Mouse (Mus musculus) heart, embryonic 13.5 days (tissue): ENCODE measurements at regions not wholly inside any gene's neighbourhood (a gene's known extent, or its start where the extent isn't known, plus 50 kb on each side); places are given as distances from the start of the nearest gene placed in this dataset.

Experiments
- ATAC-seq: fragments of 200-750 bp; cut with Nextera tagmentation; 2 replicates; pipeline ENCODE4 v1.8.0; 2017; ENCODE audit warnings: moderate TSS enrichment; ENCODE audit not compliant: insufficient number of reproducible peaks, low FRiP score, low TSS enrichment; ENCODE audit errors: extremely low read depth
- H3K27ac ChIP-seq: fragments of 300-500 bp; sonication (generic); replicated peaks from 2 replicates; pipeline ENCODE4 v1.5.1; 2015; ENCODE audit warnings: moderate library complexity, mild to moderate bottlenecking, inconsistent platforms
- H3K27me3 ChIP-seq: fragments of 300-500 bp; sonication (generic); replicated peaks from 2 replicates; pipeline ENCODE4 v1.6.1; 2015; ENCODE audit warnings: mild to moderate bottlenecking, inconsistent platforms
- H3K36me3 ChIP-seq: fragments of 300-500 bp; sonication (generic); 2 replicates; pipeline ENCODE4 v1.6.1; 2015; ENCODE audit warnings: mild to moderate bottlenecking, inconsistent platforms
- H3K4me1 ChIP-seq: fragments of 300-500 bp; sonication (generic); 2 replicates; pipeline ENCODE4 v1.6.1; 2015; ENCODE audit warnings: inconsistent platforms
- H3K4me2 ChIP-seq: fragments of 300-500 bp; sonication (generic); 2 replicates; pipeline ENCODE4 v1.6.1; 2015; ENCODE audit warnings: inconsistent platforms, mild to moderate bottlenecking, moderate library complexity
- H3K4me3 ChIP-seq: fragments of 300-500 bp; sonication (generic); 2 replicates; pipeline ENCODE4 v1.5.1; 2015; ENCODE audit warnings: moderate library complexity, mild to moderate bottlenecking, inconsistent platforms
- H3K9ac ChIP-seq: fragments of 300-500 bp; sonication (generic); 2 replicates; pipeline ENCODE4 v1.6.1; 2015; ENCODE audit warnings: inconsistent platforms, mild to moderate bottlenecking, moderate library complexity
- H3K9me3 ChIP-seq: fragments of 300-500 bp; sonication (generic); 2 replicates; pipeline ENCODE4 v1.6.1; 2016; ENCODE audit warnings: inconsistent platforms
- WGBS: fragments of 180-500 bp; shearing (Covaris S2); methylation state at CpG from one replicate; pipeline ENCODE4 v1.1.7; 2015; ENCODE audit warnings: mixed read lengths; 5-methylcytosine and 5-hydroxymethylcytosine counted together

- Histone ChIP-seq H3K4me1 (no peaks in the 10 kb centered on the region), H3K27me3 (no peaks in the 10 kb centered on the region), H3K9ac (no peak overlapping the region), H3K4me3 (no peak overlapping the region), H3K4me2 (no peak overlapping the region), H3K36me3 (no peaks in the 10 kb centered on the region), H3K9me3 (no peaks in the 10 kb centered on the region), H3K27ac (no peak overlapping the region)
- 63% methylated on average over 7 of the region's 7 CpGs for WGBS
- ATAC-seq = no peak
Measured at GRCm38 (mm10) chr13:72947374-72948165, 312.7 kb upstream of the Irx4 start.

DNA sequence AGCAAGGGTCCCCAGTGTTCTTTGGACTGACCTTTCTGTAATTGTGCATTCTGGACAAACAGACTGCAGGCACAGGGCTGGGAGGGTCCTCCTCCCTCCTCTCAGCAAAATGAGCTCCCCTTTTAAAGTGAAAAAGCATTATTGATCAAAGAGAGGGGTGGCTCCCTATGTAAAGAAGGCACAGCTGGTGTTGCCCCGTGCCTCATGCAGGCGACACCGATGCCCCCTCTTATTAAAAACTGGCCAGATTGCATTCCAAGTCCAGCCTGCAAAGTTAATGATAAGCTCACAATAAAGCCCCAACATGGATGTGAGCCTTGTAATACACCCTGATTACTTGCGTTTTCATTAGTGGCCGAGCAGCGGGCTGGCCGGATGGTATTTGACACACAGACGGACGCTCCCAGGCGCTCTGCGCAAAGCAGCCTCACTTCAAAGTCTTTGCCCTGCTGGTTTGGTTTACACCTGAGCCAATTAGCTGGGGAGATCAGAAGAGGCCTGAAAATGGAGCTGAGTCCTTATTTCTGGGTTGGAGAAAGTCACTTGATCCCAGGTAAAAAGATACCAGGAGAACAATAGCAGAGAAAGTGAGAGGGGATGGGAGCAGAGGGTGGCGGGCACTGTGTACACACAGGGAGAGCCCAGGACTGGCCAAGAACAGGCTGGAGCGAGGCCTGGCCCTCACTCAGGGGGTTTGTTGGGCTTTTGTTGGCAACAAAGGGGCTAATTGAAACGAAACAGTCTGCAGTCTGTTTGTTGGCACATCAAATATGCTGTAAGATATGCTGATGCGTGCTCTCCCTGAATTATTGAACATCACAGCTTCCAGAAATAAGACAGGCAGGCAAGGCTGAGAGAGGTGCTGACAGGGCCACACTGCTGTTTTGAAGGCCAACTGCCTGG, 301.4 kb upstream of the Irx4 start:
- no peak for ATAC-seq
- WGBS = 52% methylated on average over 15 of the region's 15 CpGs
- H3K27me3 ChIP-seq = peaks cover 21% of the 10 kb centered on the region
- no peaks in the 10 kb centered on the region for H3K9me3 ChIP-seq
- H3K4me2 ChIP-seq = peak overlapping the region; percentile 25; the same call in 1 of the 2 replicates
- H3K4me1 ChIP-seq = no peaks in the 10 kb centered on the region
- H3K36me3 ChIP-seq = no peaks in the 10 kb centered on the region
- H3K9ac ChIP-seq = no peak overlapping the region
- no peak overlapping the region for H3K27ac ChIP-seq
- H3K4me3 ChIP-seq = no peak overlapping the region

GRCm38 (mm10) chr13:72961291-72961690, 299.0 kb upstream of the Irx4 start:
- no peak overlapping the region for H3K4me3 ChIP-seq
- H3K4me1 ChIP-seq = no peaks in the 10 kb centered on the region
- H3K9me3 ChIP-seq = no peaks in the 10 kb centered on the region

GRCm38 (mm10) chr13:72972165-72972564, 288.1 kb upstream of the Irx4 start:
- ATAC-seq = peak; percentile 62; the same call in 1 of the 2 replicates
- H3K4me2 ChIP-seq = peak overlapping the region; percentile 2; the same call in 1 of the 2 replicates
- WGBS = 57% methylated on average over 4 of the region's 4 CpGs

More at GRCm38 (mm10) chr13:72961291-72961690, 299.0 kb upstream of the Irx4 start:
- H3K9ac ChIP-seq = no peak overlapping the region
- H3K36me3 ChIP-seq = no peaks in the 10 kb centered on the region
- no peak overlapping the region for H3K27ac ChIP-seq
- no peak overlapping the region for H3K4me2 ChIP-seq
- WGBS = 73% methylated on average over 3 of the region's 3 CpGs
- ATAC-seq = no peak
- peaks cover 19% of the 10 kb centered on the region for H3K27me3 ChIP-seq

DNA sequence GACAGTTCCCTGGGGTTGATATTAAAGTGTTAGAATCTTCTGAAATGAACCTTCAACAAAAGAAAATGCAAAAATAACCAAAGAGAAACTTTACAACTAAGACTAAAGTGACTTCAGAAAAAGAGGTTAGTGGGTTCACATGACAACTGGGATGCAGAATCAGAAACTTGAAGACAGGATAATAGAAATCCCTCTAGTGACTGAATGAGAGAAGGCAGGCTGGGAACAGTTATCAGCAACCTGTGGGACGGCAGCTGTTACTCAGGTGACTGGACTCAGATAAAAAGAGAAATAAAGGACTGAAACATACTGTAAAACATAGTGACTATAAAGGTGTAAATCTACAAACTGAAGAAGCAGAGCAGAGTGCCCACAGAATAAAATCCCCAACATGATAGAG, 287.4 kb upstream of the Irx4 start:
- no peaks in the 10 kb centered on the region for H3K4me1 ChIP-seq
- WGBS = 15% methylated on average over 1 of the region's 1 CpGs
- ATAC-seq = no peak
- peaks cover 3% of the 10 kb centered on the region; the same call in 1 of the 2 replicates for H3K27me3 ChIP-seq
- H3K9me3 ChIP-seq = no peaks in the 10 kb centered on the region
- no peak overlapping the region for H3K27ac ChIP-seq
- 0 out of 2 replicates have a peak overlapping the region, but pooled peaks have one; percentile 2 for H3K4me2 ChIP-seq
- H3K9ac ChIP-seq = no peak overlapping the region
- H3K36me3 ChIP-seq = no peaks in the 10 kb centered on the region
- no peak overlapping the region for H3K4me3 ChIP-seq

More at GRCm38 (mm10) chr13:72972165-72972564, 288.1 kb upstream of the Irx4 start:
- Histone ChIP-seq H3K4me3 (no peak overlapping the region), H3K27ac (no peak overlapping the region), H3K27me3 (peaks cover 3% of the 10 kb centered on the region; the same call in 1 of the 2 replicates), H3K4me1 (no peaks in the 10 kb centered on the region), H3K9ac (no peak overlapping the region), H3K9me3 (no peaks in the 10 kb centered on the region), H3K36me3 (no peaks in the 10 kb centered on the region)

- no peaks in the 10 kb centered on the region for H3K9me3 ChIP-seq
- ATAC-seq = no peak
- no peaks in the 10 kb centered on the region for H3K36me3 ChIP-seq
- H3K9ac ChIP-seq = no peak overlapping the region
- H3K27me3 ChIP-seq = peaks cover 3% of the 10 kb centered on the region; the same call in 1 of the 2 replicates
- no peak overlapping the region for H3K4me2 ChIP-seq
- WGBS = 59% methylated on average over 6 of the region's 6 CpGs
- peaks cover 10% of the 10 kb centered on the region for H3K4me1 ChIP-seq
- no peak overlapping the region for H3K27ac ChIP-seq
- H3K4me3 ChIP-seq = no peak overlapping the region
Measured at GRCm38 (mm10) chr13:72977213-72977612, 283.1 kb upstream of the Irx4 start.

DNA sequence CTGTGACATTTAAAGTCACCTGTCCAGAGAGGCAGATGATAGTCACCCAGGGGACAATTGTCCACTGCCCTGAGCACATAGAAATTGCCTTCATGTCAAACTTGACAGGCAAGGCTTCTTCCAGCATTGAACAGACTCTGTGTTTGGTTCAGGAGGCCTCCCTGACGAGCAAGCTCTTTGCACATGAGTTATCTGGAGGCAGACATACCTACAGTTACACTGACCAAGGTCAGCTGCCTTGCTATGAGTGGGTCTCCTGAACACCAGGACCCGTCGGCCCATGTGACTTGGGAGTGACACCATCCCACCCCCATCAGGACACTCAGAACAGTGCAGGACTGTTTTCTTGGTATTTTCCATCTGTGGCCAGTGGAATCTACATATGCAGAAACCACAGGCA, 282.3 kb upstream of the Irx4 start:
- ATAC-seq = no peak
- Histone ChIP-seq H3K36me3 (no peaks in the 10 kb centered on the region), H3K9me3 (no peaks in the 10 kb centered on the region), H3K4me1 (peaks cover 10% of the 10 kb centered on the region), H3K4me3 (no peak overlapping the region), H3K27me3 (peaks cover under 1% of the 10 kb centered on the region; the same call in 1 of the 2 replicates), H3K9ac (no peak overlapping the region), H3K27ac (no peak overlapping the region), H3K4me2 (no peak overlapping the region)
- WGBS = 66% methylated on average over 3 of the region's 3 CpGs

- Histone ChIP-seq H3K4me1 (peaks cover 10% of the 10 kb centered on the region), H3K27ac (no peak overlapping the region), H3K36me3 (no peaks in the 10 kb centered on the region), H3K9me3 (no peaks in the 10 kb centered on the region), H3K27me3 (peaks cover 3% of the 10 kb centered on the region; the same call in 1 of the 2 replicates), H3K4me3 (no peak overlapping the region), H3K9ac (no peak overlapping the region), H3K4me2 (no peak overlapping the region)
- no peak for ATAC-seq
Measured at GRCm38 (mm10) chr13:72978966-72979365, 281.3 kb upstream of the Irx4 start.

DNA sequence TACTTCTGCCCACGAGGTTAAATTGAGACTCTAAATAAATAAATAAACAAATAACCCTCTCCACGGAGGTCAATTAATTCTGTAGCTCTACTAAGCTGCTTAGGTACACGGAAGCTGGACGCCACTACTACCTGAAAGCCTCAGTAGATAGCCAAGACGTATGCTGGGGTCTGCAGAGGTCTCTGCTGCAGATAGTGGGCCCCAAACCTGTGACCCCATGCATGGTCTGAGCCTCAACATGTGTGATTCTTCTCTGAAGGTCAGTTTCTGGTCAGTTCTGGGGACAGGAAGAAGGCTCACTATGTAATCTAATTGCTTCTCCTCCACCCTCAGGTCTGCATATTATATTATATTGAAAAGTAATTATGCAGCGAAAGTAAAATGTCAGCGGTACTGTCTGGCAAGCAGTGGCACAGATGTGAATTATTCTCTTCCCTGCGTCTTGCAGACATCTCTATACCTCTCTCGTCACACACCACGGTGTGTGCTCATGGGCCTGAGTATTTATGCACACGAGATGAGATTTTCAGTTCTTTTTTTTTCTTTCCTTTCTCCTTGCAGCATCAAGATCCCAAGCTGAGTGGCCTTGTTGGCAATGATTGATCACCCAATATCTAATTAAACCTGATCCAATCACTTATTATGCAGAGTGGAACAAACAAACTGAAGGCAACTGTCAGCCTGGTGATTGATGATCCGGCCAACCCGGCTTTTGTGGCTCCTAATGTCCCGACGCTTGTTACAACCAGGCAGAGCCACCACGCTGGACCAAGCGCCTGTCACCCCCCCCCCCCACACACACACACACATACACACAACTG, 267.5 kb upstream of the Irx4 start:
- ATAC-seq = no peak
- Histone ChIP-seq H3K4me1 (no peaks in the 10 kb centered on the region), H3K27ac (no peak overlapping the region), H3K9me3 (no peaks in the 10 kb centered on the region), H3K4me2 (no peak overlapping the region), H3K4me3 (no peak overlapping the region), H3K27me3 (peaks cover 3% of the 10 kb centered on the region; the same call in 1 of the 2 replicates), H3K36me3 (no peaks in the 10 kb centered on the region), H3K9ac (no peak overlapping the region)
- WGBS = 66% methylated on average over 17 of the region's 17 CpGs

- H3K4me1 ChIP-seq = no peaks in the 10 kb centered on the region
- no peak overlapping the region for H3K27ac ChIP-seq
- no peak overlapping the region for H3K4me2 ChIP-seq
- ATAC-seq = no peak
- WGBS = 71% methylated on average over 3 of the region's 3 CpGs
- H3K9ac ChIP-seq = no peak overlapping the region
- no peaks in the 10 kb centered on the region for H3K36me3 ChIP-seq
- H3K9me3 ChIP-seq = no peaks in the 10 kb centered on the region
- no peak overlapping the region for H3K4me3 ChIP-seq
- H3K27me3 ChIP-seq = peaks cover 3% of the 10 kb centered on the region; the same call in 1 of the 2 replicates
Measured at GRCm38 (mm10) chr13:72993410-72993858, 266.8 kb upstream of the Irx4 start.
